Mouse (Mus musculus) liver, adult 2 months (tissue): ENCODE data around the gene Cldn7. TPM values are rescaled to one million over a fixed set of nuclear protein-coding genes. Genes with fewer than 3 reads are reported as not detected.

Experiments used
- DNase-seq: peaks from one replicate; pipeline ENCODE4 v3.0.0-alpha.2; 2011; ENCODE audit warnings: low read depth, low spot score; ENCODE audit errors: extremely low read depth
- H3K27ac ChIP-seq: fragments of 200-500 bp; replicated peaks from 2 replicates; pipeline ENCODE4 v1.5.1; 2012; ENCODE audit warnings: low read depth, mild to moderate bottlenecking, control low read depth, inconsistent platforms, low read length; ENCODE audit not compliant: insufficient read depth
- H3K27me3 ChIP-seq: fragments of 200-500 bp; 2 replicates; pipeline ENCODE4 v1.6.1; 2012; ENCODE audit warnings: mild to moderate bottlenecking, moderate library complexity, low read length, inconsistent platforms; ENCODE audit not compliant: control insufficient read depth, insufficient read depth
- H3K36me3 ChIP-seq: fragments of 200-500 bp; 2 replicates; pipeline ENCODE4 v1.6.1; 2012; ENCODE audit warnings: low read length, inconsistent platforms; ENCODE audit not compliant: control insufficient read depth, insufficient read depth
- H3K4me1 ChIP-seq: fragments of 200-500 bp; 2 replicates; pipeline ENCODE4 v1.6.1; 2011; ENCODE audit warnings: low read length; ENCODE audit not compliant: control insufficient read depth, insufficient read depth
- H3K4me3 ChIP-seq: fragments of 200-500 bp; 2 replicates; pipeline ENCODE4 v1.5.1; 2011; ENCODE audit warnings: low read depth, mild to moderate bottlenecking, control low read depth, low read length, moderate library complexity; ENCODE audit not compliant: insufficient read depth
- H3K79me2 ChIP-seq: fragments of 200-500 bp; 2 replicates; pipeline ENCODE4 v1.6.1; 2012; ENCODE audit warnings: inconsistent platforms, mild to moderate bottlenecking, low read length, moderate library complexity; ENCODE audit not compliant: control insufficient read depth, insufficient read depth
- H3K9ac ChIP-seq: fragments of 200-500 bp; 2 replicates; pipeline ENCODE4 v1.6.1; 2012; ENCODE audit warnings: low read depth, mild to moderate bottlenecking, control low read depth, inconsistent platforms, low read length
- CTCF ChIP-seq: fragments of 200-500 bp; IDR thresholded peaks from 2 replicates; pipeline ENCODE4 v1.5.1; 2011; ENCODE audit warnings: low read depth, low read length, control low read depth
- POLR2A ChIP-seq: fragments of 200-500 bp; IDR thresholded peaks from 2 replicates; pipeline ENCODE4 v1.6.1; 2011; ENCODE audit warnings: low read length, control low read depth; ENCODE audit not compliant: insufficient read depth; ENCODE audit errors: extremely low read depth
- WGBS: fragments of 180-500 bp; shearing (Covaris S2); methylation state at CpG from one replicate; pipeline ENCODE4 v1.1.7; 2018; 5-methylcytosine and 5-hydroxymethylcytosine counted together
- polyA plus RNA-seq: library from polyadenylated mRNA; depleted of rRNA; stranded (reverse); fragments of >200 nt; gene quantifications from 2 replicates; pipeline ENCODE4 v1.2.3, GENCODE M21; 2012
- total RNA-seq: library from RNA; depleted of rRNA; stranded (reverse); fragments of >200 nt; gene quantifications from 2 replicates; pipeline ENCODE4 v1.2.3, GENCODE M21; 2014

Gene Cldn7
- total and polyA plus RNA-seq, 2 experiments, result 0.26 to 0.37 TPM

DNA sequence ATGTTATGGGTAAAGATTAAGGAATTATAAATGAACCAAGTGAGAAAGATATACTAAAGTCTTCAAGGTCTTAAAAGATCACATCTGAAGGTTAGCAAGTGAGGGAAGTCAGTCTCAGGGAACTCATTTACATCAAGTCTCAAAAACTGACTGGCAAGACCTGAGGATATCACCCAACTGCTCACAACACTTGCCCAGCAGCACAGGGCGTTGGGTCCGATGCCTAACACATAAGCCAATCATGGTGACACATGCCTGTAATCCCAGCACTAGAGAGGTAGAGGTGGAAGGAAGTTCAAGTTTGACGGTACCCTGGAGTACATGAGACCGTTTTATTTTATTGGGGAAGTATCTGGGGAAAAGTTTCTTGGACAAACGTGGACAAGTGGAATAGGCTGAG, 46.5 kb upstream of the Cldn7 start:
- Histone ChIP-seq H3K36me3 (peaks cover 24% of the 10 kb centered on the region), H3K79me2 (peaks cover 11% of the 10 kb centered on the region), H3K9ac (no peak overlapping the region), H3K27ac (no peak overlapping the region), H3K4me3 (no peak overlapping the region), H3K27me3 (no peaks in the 10 kb centered on the region), H3K4me1 (peaks cover 19% of the 10 kb centered on the region)
- no peak for TF ChIP-seq POLR2A
- no peak for TF ChIP-seq CTCF
- DNase-seq, result no peak
- WGBS, result 79% methylated on average over 5 of the region's 5 CpGs

- TF ChIP-seq POLR2A, result no peak
- TF ChIP-seq CTCF, result no peak
- 0 out of 2 replicates have a peak overlapping the region, but pooled peaks have one; percentile 1 for H3K27ac ChIP-seq
- H3K4me3 ChIP-seq, result no peak overlapping the region
- peaks cover 11% of the 10 kb centered on the region for H3K79me2 ChIP-seq
- no peak for DNase-seq
- 47% methylated on average over 9 of the region's 9 CpGs for WGBS
- H3K4me1 ChIP-seq, result peaks cover 17% of the 10 kb centered on the region
- H3K9ac ChIP-seq, result no peak overlapping the region
- no peaks in the 10 kb centered on the region for H3K27me3 ChIP-seq
- H3K36me3 ChIP-seq, result peaks cover 24% of the 10 kb centered on the region
These were observed 45.5 kb upstream of the Cldn7 start for GRCm38 (mm10) chr11:69919053-69919452.

DNA sequence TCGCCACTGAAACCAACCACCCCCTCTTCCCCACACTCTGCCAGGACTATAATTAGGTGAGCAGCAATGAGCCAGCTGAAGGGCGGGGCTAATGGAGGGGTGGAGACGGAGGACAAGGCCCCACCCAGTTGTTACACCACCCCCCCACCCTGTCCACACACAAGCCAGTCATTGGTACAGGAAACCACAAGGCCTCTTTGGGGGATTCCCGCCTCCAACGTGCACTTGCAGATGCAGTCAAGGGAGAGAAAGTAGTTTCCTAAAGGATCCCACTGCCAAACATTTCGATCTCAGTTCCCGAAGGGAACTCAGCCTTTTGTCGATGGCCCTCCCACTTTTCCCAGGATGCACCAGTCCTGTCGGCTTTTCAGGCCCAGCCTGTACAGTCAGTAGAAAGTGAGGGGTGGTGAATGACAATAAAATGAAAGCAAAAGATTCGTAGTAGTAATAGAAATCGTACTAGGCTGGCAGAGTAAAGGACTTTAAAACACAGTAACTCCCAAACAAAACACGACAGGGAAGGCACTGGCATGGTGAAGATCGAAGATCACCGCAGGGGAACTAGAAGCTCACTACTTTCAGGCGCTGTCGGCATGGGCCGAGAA, 44.8 kb upstream of the Cldn7 start:
- Histone ChIP-seq H3K27me3 (no peaks in the 10 kb centered on the region), H3K36me3 (peaks cover 24% of the 10 kb centered on the region), H3K9ac (peak overlapping the region; percentile 97), H3K4me1 (peaks cover 13% of the 10 kb centered on the region), H3K4me3 (peak overlapping the region; percentile 89), H3K79me2 (peaks cover 11% of the 10 kb centered on the region), H3K27ac (peak overlapping the region; percentile 93)
- WGBS, result under 1% methylated on average over 17 of the region's 17 CpGs
- DNase-seq, result peak; percentile 82
- TF ChIP-seq CTCF (no peak), POLR2A (no peak)

GRCm38 (mm10) chr11:69920266-69921031, 44.1 kb upstream of the Cldn7 start:
- no peaks in the 10 kb centered on the region for H3K27me3 ChIP-seq
- H3K27ac ChIP-seq, result peak overlapping the region; percentile 93
- peak overlapping the region; percentile 89 for H3K4me3 ChIP-seq
- H3K9ac ChIP-seq, result peak overlapping the region; percentile 97
- WGBS, result 1% methylated on average over 64 of the region's 65 CpGs
- no peak for DNase-seq
- H3K79me2 ChIP-seq, result peaks cover 11% of the 10 kb centered on the region
- TF ChIP-seq POLR2A (no peak), CTCF (no peak)
- H3K36me3 ChIP-seq, result peaks cover 24% of the 10 kb centered on the region
- H3K4me1 ChIP-seq, result peaks cover 9% of the 10 kb centered on the region; the same call in 1 of the 2 replicates

DNA sequence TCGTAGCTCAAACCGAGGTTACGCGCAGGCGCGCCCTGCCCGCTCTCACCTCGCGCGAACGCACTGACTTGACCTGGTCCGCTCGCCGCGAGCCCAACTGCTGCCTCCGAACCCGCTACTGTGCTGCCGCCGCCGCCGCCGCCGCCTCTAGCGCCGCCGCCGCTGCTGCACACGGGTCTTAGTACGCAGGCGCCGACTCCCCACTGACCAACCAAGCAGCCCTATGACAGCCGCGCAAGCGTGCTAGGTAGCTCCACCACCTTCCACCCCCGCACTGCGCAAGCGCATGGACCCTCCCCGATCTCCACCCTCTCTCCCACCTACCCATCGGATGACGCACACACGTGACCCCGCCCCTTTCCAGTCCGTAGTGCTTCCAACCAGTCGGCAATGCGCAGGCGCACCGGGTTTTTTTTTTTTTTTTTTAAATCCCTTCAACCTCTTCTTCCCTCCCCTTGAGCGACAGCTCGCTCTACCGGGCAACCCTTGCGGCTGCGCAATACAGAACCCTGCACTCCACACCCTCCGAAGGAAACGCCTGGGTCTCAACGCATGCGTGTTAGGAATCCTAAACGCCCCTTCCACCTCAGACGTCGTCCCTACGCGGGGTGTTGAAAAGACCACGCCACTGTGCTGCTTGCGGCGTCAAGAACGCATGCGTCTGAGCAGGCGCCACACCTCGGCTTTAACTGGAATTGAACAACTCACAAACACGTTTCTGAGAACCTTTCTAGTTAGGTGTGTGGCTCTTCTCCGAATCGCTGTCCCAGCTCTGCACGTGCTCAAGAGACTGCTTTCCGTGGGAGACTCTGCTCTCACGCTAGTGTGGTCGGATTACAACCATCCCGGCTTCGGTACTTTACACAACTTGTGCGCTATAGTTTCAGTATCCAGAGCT, 43.2 kb upstream of the Cldn7 start, which contains the start of gene Eif5a:
Gene Eif5a, minus strand, starts transcription at position 845 of the 898 bp plus-strand sequence.
- peaks cover 5% of the 10 kb centered on the region; the same call in 1 of the 2 replicates for H3K4me1 ChIP-seq
- H3K27ac ChIP-seq, result peak within 1 kb of the TSS; percentile 93
- H3K36me3 ChIP-seq, result peaks cover 21% of the 10 kb centered on the region
- DNase-seq, result peak; percentile 99
- TF ChIP-seq CTCF, result peak; percentile 63
- peak; percentile 86 for TF ChIP-seq POLR2A
- H3K9ac ChIP-seq, result peak within 1 kb of the TSS; percentile 97
- no peaks in the 10 kb centered on the region for H3K27me3 ChIP-seq
- H3K4me3 ChIP-seq, result peak within 1 kb of the TSS; percentile 89
- H3K79me2 ChIP-seq, result peaks cover 11% of the 10 kb centered on the region
- WGBS, result under 1% methylated on average over 78 of the region's 78 CpGs
